Mouse (Mus musculus): ENCODE results near the gene Taar2. TPM values are rescaled to one million over a fixed set of nuclear protein-coding genes. Genes with fewer than 3 reads are reported as not detected.

Gene Taar2
- polyA plus RNA-seq, 1 experiment from 2014 or later, result not detected

DNA sequence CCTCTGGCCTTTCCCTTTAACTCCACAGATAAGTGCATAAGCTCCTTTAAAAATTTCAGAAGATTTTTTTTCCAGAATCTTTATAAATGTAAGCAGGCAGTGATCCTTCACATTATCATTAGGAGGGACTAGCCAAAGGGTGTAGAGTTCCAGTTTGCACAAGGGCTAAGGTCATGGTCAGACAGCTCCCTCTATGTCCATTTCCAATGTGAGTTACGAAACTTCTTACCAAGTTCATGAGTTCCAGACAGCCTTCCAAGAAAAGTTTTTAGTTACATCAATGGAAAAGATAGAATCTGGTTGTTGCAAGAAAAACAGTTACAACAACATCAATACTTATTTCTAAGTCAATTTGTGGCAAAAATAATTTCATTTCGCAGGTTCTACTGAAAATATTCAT is 14.4 kb upstream of the Taar2 start:
- no peaks in the 10 kb centered on the region for H3K27me3 ChIP-seq (ENCODE audit: control insufficient read depth, insufficient read depth, low read length)
- H3K4me2 ChIP-seq (ENCODE audit: low read depth, severe bottlenecking), result no peak overlapping the region
- H3K9me3 ChIP-seq (ENCODE audit: control insufficient read depth, low read length), result no peaks in the 10 kb centered on the region
- 81% methylated on average over 2 of the region's 2 CpGs for WGBS
- H3K4me1 ChIP-seq (ENCODE audit: control insufficient read depth, insufficient read depth, low read length), result no peaks in the 10 kb centered on the region
- H3K4me3 ChIP-seq (ENCODE audit: low read depth, low read length), result no peak overlapping the region
- H3K9ac ChIP-seq (ENCODE audit: low read length), result no peak overlapping the region
- no peak overlapping the region for H3K27ac ChIP-seq (replicated peaks; ENCODE audit: low read depth, low read length)
- DNase-seq (ENCODE audit: low spot score) (no peak), ATAC-seq (ENCODE audit: insufficient number of reproducible peaks, low FRiP score, low TSS enrichment, low read depth) (no peak)
- H3K36me3 ChIP-seq (ENCODE audit: control insufficient read depth, insufficient read depth, low read length), result no peaks in the 10 kb centered on the region

DNA sequence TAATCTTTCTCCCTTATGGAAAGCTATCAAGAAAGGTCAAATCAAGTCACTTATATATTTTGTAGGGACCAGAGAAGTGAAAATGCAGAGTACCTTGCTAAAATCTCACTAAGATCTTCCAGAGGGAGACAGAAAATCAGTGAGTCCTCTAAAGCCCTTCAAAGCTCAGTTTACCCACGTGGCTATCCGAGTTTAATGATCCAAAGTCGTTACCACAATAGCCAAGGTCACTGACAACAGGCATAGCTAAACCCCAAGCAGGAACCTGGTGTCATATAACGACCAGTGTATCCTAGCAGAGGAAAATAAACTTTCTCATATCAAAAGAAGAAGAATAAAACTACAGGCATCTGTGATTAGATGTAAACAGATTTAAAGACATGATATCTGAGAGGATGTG is 759 bp upstream of the Taar2 start:
- Histone ChIP-seq H3K4me1 (ENCODE audit: control insufficient read depth, insufficient read depth, low read length) (no peaks in the 10 kb centered on the region), H3K4me2 (ENCODE audit: low read depth, severe bottlenecking) (no peak overlapping the region), H3K27me3 (ENCODE audit: control insufficient read depth, insufficient read depth, low read length) (no peaks in the 10 kb centered on the region), H3K27ac (replicated peaks; ENCODE audit: low read depth, low read length) (no peak overlapping the region), H3K36me3 (ENCODE audit: control insufficient read depth, insufficient read depth, low read length) (no peaks in the 10 kb centered on the region), H3K4me3 (ENCODE audit: low read depth, low read length) (no peak overlapping the region), H3K9ac (ENCODE audit: low read length) (no peak overlapping the region), H3K9me3 (ENCODE audit: control insufficient read depth, low read length) (no peaks in the 10 kb centered on the region)
- DNase-seq (ENCODE audit: low spot score) (no peak), ATAC-seq (ENCODE audit: insufficient number of reproducible peaks, low FRiP score, low TSS enrichment, low read depth) (no peak)
- 38% methylated on average over 4 of the region's 4 CpGs for WGBS

DNA sequence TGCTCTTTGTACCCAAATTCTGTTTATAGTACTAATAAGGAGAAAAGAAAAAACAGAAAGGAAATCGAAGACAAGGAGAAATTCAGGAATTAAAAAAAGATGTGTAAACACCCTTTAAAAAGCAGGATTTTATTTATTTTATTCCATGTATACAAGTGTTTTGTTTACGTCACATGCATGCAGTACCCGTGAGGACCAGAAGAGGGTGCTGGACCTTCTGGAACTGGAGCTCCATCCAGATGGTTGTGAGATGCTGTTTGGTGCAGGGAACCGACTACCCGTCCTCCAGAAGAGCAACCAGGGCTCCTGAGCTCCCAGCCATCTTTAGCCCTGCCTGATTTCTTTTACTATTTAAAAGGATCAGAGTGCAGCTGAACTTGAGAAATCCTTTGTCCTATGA is 4.1 kb downstream of the Taar2 start:
- DNase-seq (ENCODE audit: low spot score) (peak; percentile 30), ATAC-seq (ENCODE audit: insufficient number of reproducible peaks, low FRiP score, low TSS enrichment, low read depth) (no peak)
- Histone ChIP-seq H3K9me3 (ENCODE audit: control insufficient read depth, low read length) (no peaks in the 10 kb centered on the region), H3K27ac (replicated peaks; ENCODE audit: low read depth, low read length) (no peak overlapping the region), H3K27me3 (ENCODE audit: control insufficient read depth, insufficient read depth, low read length) (no peaks in the 10 kb centered on the region), H3K9ac (ENCODE audit: low read length) (no peak overlapping the region), H3K4me1 (ENCODE audit: control insufficient read depth, insufficient read depth, low read length) (no peaks in the 10 kb centered on the region), H3K4me3 (ENCODE audit: low read depth, low read length) (no peak overlapping the region), H3K4me2 (ENCODE audit: low read depth, severe bottlenecking) (no peak overlapping the region), H3K36me3 (ENCODE audit: control insufficient read depth, insufficient read depth, low read length) (no peaks in the 10 kb centered on the region)
- 79% methylated on average over 5 of the region's 5 CpGs for WGBS

DNA sequence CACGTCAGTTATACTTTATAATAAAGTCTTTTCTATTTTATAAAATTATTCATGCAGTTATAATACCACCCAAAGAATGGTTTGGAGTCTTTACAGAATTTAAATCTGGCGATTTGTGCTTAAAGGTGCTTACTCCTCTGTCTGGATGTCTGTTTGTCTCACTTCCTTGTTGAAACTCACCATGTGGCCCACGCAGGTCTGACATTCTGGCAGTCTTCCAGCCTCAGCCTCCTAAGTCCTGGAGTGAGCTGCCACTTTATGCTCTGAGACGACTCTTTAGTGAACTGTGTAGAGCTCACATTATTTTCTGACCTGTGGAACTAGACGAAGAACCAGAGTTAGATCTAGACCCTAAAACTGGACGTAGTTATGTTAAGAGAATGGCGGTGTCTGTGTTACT is 9.7 kb downstream of the Taar2 start:
- Histone ChIP-seq H3K4me2 (ENCODE audit: low read depth, severe bottlenecking) (no peak overlapping the region), H3K27ac (replicated peaks; ENCODE audit: low read depth, low read length) (no peak overlapping the region), H3K4me3 (ENCODE audit: low read depth, low read length) (no peak overlapping the region), H3K9ac (ENCODE audit: low read length) (no peak overlapping the region), H3K36me3 (ENCODE audit: control insufficient read depth, insufficient read depth, low read length) (no peaks in the 10 kb centered on the region), H3K4me1 (ENCODE audit: control insufficient read depth, insufficient read depth, low read length) (no peaks in the 10 kb centered on the region), H3K27me3 (ENCODE audit: control insufficient read depth, insufficient read depth, low read length) (no peaks in the 10 kb centered on the region), H3K9me3 (ENCODE audit: control insufficient read depth, low read length) (no peaks in the 10 kb centered on the region)
- DNase-seq (ENCODE audit: low spot score) (no peak), ATAC-seq (ENCODE audit: insufficient number of reproducible peaks, low FRiP score, low TSS enrichment, low read depth) (no peak)
- WGBS, result 81% methylated on average over 7 of the region's 7 CpGs

DNA sequence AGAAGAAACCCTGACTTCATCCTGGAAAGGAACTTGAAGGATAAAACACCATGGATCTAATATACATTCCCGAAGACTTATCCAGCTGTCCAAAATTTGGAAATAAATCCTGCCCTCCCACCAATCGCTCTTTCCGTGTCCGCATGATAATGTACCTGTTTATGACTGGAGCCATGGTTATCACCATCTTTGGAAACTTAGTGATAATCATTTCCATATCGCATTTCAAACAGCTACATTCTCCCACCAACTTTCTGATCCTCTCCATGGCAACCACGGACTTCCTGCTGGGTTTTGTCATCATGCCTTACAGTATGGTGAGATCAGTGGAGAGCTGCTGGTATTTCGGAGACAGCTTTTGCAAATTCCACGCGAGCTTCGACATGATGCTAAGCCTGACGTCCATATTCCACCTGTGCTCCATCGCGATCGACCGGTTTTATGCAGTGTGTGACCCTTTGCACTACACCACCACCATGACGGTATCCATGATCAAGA is 11.2 kb downstream of the Taar2 start, which contains the start of gene Taar3:
Gene Taar3 (plus strand): TSS at position 51 of the 498 bp plus-strand sequence.
- H3K9ac ChIP-seq (ENCODE audit: low read length), result no peak within 1 kb of the TSS
- no peak within 1 kb of the TSS for H3K27ac ChIP-seq (replicated peaks; ENCODE audit: low read depth, low read length)
- no peaks in the 10 kb centered on the region for H3K36me3 ChIP-seq (ENCODE audit: control insufficient read depth, insufficient read depth, low read length)
- H3K27me3 ChIP-seq (ENCODE audit: control insufficient read depth, insufficient read depth, low read length), result no peaks in the 10 kb centered on the region
- H3K4me1 ChIP-seq (ENCODE audit: control insufficient read depth, insufficient read depth, low read length), result no peaks in the 10 kb centered on the region
- DNase-seq (ENCODE audit: low spot score) (no peak), ATAC-seq (ENCODE audit: insufficient number of reproducible peaks, low FRiP score, low TSS enrichment, low read depth) (no peak)
- 88% methylated on average over 16 of the region's 16 CpGs for WGBS
- no peak within 1 kb of the TSS for H3K4me2 ChIP-seq (ENCODE audit: low read depth, severe bottlenecking)
- no peak within 1 kb of the TSS for H3K4me3 ChIP-seq (ENCODE audit: low read depth, low read length)
- H3K9me3 ChIP-seq (ENCODE audit: control insufficient read depth, low read length), result no peaks in the 10 kb centered on the region

DNA sequence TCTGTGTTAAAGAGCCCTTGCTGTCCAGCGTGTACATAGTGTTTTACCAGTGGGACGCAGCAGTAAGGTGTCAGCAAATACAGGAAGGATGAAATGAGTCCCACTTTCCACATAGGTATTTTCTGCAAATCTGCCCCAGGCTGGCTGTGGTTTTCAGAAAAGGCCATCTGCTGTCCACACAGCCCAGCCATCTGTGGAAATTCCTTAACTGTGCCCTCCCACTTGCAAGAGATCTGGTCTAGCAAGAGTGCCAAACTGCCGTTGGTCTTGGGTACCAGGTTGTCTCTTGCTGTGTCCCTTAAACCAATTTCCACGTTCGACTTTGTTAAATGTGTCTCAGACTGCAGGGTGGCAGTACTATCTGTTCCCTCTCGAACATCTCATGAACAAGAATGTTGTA is 13.3 kb downstream of the Taar2 start:
- ATAC-seq (ENCODE audit: insufficient number of reproducible peaks, low FRiP score, low TSS enrichment, low read depth) (no peak), DNase-seq (ENCODE audit: low spot score) (no peak)
- H3K4me3 ChIP-seq (ENCODE audit: low read depth, low read length), result no peak overlapping the region
- no peak overlapping the region for H3K4me2 ChIP-seq (ENCODE audit: low read depth, severe bottlenecking)
- no peak overlapping the region for H3K9ac ChIP-seq (ENCODE audit: low read length)
- no peaks in the 10 kb centered on the region for H3K4me1 ChIP-seq (ENCODE audit: control insufficient read depth, insufficient read depth, low read length)
- WGBS, result 84% methylated on average over 6 of the region's 6 CpGs
- no peaks in the 10 kb centered on the region for H3K36me3 ChIP-seq (ENCODE audit: control insufficient read depth, insufficient read depth, low read length)
- H3K27ac ChIP-seq (replicated peaks; ENCODE audit: low read depth, low read length), result no peak overlapping the region
- no peaks in the 10 kb centered on the region for H3K27me3 ChIP-seq (ENCODE audit: control insufficient read depth, insufficient read depth, low read length)
- H3K9me3 ChIP-seq (ENCODE audit: control insufficient read depth, low read length), result no peaks in the 10 kb centered on the region

DNA sequence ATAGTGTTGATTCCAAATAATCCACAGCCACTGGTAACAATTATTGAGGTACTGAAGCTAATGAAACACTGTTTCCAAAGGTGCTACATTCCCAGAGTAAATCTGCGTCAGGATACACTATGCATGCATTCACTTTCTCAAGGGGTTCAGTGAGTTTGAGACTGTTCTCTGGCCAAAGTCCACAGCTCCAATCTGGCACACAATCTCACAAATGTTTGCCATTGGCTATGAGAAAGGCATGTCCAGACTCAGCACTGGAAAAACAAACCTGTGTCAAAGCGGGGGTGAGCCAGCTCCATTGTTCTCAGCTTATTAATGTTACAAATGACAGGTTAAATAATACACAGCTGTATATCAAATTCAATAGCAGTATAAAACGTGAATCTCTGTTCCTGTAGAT is 20.7 kb downstream of the Taar2 start:
- DNase-seq (ENCODE audit: low spot score) (no peak), ATAC-seq (ENCODE audit: insufficient number of reproducible peaks, low FRiP score, low TSS enrichment, low read depth) (no peak)
- no peaks in the 10 kb centered on the region for H3K36me3 ChIP-seq (ENCODE audit: control insufficient read depth, insufficient read depth, low read length)
- no peak overlapping the region for H3K4me2 ChIP-seq (ENCODE audit: low read depth, severe bottlenecking)
- H3K4me1 ChIP-seq (ENCODE audit: control insufficient read depth, insufficient read depth, low read length), result no peaks in the 10 kb centered on the region
- H3K4me3 ChIP-seq (ENCODE audit: low read depth, low read length), result no peak overlapping the region
- 76% methylated on average over 3 of the region's 3 CpGs for WGBS
- H3K27me3 ChIP-seq (ENCODE audit: control insufficient read depth, insufficient read depth, low read length), result no peaks in the 10 kb centered on the region
- no peaks in the 10 kb centered on the region for H3K9me3 ChIP-seq (ENCODE audit: control insufficient read depth, low read length)
- H3K27ac ChIP-seq (replicated peaks; ENCODE audit: low read depth, low read length), result no peak overlapping the region
- no peak overlapping the region for H3K9ac ChIP-seq (ENCODE audit: low read length)

DNA sequence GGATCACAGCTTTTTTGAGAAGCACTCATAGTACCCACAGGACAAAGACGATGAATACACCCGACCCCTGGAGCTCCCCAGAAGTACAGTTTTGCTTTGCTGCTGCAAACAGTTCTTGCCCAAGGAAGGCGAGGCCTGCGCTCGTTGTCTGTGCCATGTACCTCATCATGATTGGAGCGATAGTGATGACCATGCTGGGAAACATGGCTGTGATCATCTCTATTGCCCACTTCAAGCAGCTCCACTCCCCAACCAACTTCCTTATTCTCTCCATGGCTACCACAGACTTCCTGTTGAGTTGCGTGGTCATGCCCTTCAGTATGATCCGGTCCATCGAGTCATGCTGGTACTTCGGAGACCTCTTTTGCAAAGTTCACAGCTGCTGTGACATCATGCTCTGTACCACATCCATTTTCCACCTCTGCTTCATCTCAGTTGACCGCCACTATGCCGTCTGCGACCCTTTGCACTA is 22.1 kb downstream of the Taar2 start, which contains the start of gene Taar4:
Gene Taar4 (plus strand): TSS at position 51 of the 472 bp plus-strand sequence.
- DNase-seq (ENCODE audit: low spot score) (no peak), ATAC-seq (ENCODE audit: insufficient number of reproducible peaks, low FRiP score, low TSS enrichment, low read depth) (no peak)
- Histone ChIP-seq H3K27me3 (ENCODE audit: control insufficient read depth, insufficient read depth, low read length) (no peaks in the 10 kb centered on the region), H3K9me3 (ENCODE audit: control insufficient read depth, low read length) (no peaks in the 10 kb centered on the region), H3K27ac (replicated peaks; ENCODE audit: low read depth, low read length) (no peak within 1 kb of the TSS), H3K36me3 (ENCODE audit: control insufficient read depth, insufficient read depth, low read length) (no peaks in the 10 kb centered on the region), H3K9ac (ENCODE audit: low read length) (no peak within 1 kb of the TSS), H3K4me3 (ENCODE audit: low read depth, low read length) (no peak within 1 kb of the TSS), H3K4me2 (ENCODE audit: low read depth, severe bottlenecking) (no peak within 1 kb of the TSS), H3K4me1 (ENCODE audit: control insufficient read depth, insufficient read depth, low read length) (no peaks in the 10 kb centered on the region)
- WGBS, result 93% methylated on average over 13 of the region's 13 CpGs

DNA sequence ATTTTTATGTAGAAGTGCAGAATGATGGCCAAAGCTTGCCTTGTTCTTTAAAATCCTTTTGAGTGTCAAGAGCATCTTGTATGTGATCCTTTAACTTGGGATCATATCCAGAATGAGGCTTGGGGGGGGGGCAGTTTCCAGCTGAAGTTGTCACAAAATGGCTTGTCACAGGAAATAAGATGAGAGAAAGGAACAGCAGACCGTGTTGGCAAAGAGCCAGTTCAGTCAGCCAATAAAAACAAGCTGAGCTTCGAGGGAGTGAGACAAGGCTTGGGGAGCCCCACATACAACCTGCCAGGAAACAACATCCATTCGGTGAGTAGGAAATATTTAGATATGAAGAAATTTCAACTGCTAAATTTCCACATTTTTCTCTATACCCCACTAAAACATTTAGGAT is 25.1 kb downstream of the Taar2 start:
- WGBS, result 70% methylated on average over 3 of the region's 3 CpGs
- H3K36me3 ChIP-seq (ENCODE audit: control insufficient read depth, insufficient read depth, low read length), result no peaks in the 10 kb centered on the region
- no peak for DNase-seq (ENCODE audit: low spot score)
- no peak overlapping the region for H3K4me2 ChIP-seq (ENCODE audit: low read depth, severe bottlenecking)
- no peaks in the 10 kb centered on the region for H3K27me3 ChIP-seq (ENCODE audit: control insufficient read depth, insufficient read depth, low read length)
- H3K27ac ChIP-seq (replicated peaks; ENCODE audit: low read depth, low read length), result no peak overlapping the region
- no peak overlapping the region for H3K4me3 ChIP-seq (ENCODE audit: low read depth, low read length)
- no peak for ATAC-seq (ENCODE audit: insufficient number of reproducible peaks, low FRiP score, low TSS enrichment, low read depth)
- no peak overlapping the region for H3K9ac ChIP-seq (ENCODE audit: low read length)
- H3K9me3 ChIP-seq (ENCODE audit: control insufficient read depth, low read length), result no peaks in the 10 kb centered on the region
- H3K4me1 ChIP-seq (ENCODE audit: control insufficient read depth, insufficient read depth, low read length), result no peaks in the 10 kb centered on the region

Data from limb, embryonic 11.5 days (tissue).